Mouse (Mus musculus) neutrophil, adult 65 days (primary cell): ENCODE results near the gene Arhgap31. TPM values are rescaled to one million over a fixed set of nuclear protein-coding genes. Genes with fewer than 3 reads are reported as not detected.

Experiments used
- total RNA-seq: library from RNA; stranded (reverse); gene quantifications from 2 replicates; pipeline ENCODE4 v1.2.4, GENCODE M21; 2023

Arhgap31 gene
- total RNA-seq: 16.6 and 23.0 TPM in 2 replicates

DNA sequence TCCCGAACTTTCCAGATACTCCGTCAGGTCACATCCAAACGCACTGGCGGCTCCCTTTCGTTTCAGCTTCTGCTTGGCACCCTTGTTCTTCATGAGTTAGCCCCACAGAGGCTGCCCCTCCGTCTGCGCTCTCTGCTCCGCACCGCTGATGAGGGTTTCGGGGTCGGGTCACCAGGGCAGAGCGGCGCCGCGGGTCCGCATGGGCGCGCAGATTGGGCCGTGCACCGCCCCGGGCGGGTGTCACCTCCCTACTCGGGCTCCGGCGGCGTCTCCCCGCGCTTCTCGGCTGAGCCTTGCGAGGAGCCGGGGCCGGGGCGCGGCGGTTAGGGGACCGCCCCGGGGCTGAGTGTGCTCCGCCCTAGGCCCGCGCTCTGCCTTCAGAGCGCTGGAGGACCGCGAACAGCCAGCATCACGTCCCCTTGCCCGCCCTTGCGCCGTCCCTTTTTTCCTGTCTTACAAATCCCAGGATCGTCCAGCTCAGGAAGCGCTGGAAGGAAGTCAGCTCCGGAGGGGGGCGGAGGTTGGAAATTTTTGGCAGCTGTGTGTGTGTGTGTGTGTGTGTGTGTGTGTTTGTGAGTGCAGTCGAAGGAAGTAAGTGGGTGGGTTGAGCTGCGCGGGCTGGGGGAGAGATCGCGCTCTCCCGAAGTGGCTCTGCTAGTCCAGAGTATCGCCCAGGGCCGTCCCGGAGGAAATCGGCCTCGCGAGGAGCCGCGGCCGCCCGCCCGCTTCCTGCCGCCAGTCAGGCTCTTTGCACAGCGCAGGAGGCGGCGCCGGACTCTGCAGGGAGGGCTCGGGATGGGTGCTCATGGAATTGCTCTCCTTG is at the start of gene Arhgap31:
TSS of gene Arhgap31 (minus strand) at position 694 of the 823 bp plus-strand sequence.

GRCm38 (mm10) chr16:38742113-38742658 is 29.1 kb upstream of the Arhgap31 start, which contains the start of gene B4galt4:
Gene B4galt4 (plus strand): TSS chr16:38742264.

GRCm38 (mm10) chr16:38558221-38558748 is 154.8 kb downstream of the Arhgap31 start, which contains the start of gene Tmem39a:
Gene Tmem39a (plus strand): TSS chr16:38558698.

GRCm38 (mm10) chr16:38549479-38550396 is 163.3 kb downstream of the Arhgap31 start, which contains the start of gene Poglut1:
Gene Poglut1 (minus strand): TSS chr16:38550258.

Other genes starting within 250 kb of the Arhgap31 start
- gene Timmdc1, start 190.6 kb downstream of the Arhgap31 start, total RNA-seq: 9.3 and 10.5 TPM in 2 replicates
- gene Poglut1, start 163.0 kb downstream of the Arhgap31 start, total RNA-seq: 5.1 and 7.3 TPM in 2 replicates
- 64.4 and 83.6 TPM in 2 replicates for gene Tmem39a, start 154.6 kb downstream of the Arhgap31 start, total RNA-seq
- gene B4galt4, start 29.0 kb upstream of the Arhgap31 start, total RNA-seq: 1.7 and 2.0 TPM in 2 replicates
- gene Upk1b, start 87.1 kb upstream of the Arhgap31 start, total RNA-seq: not detected in 2 replicates
- gene 4930435E12Rik, start 115.5 kb upstream of the Arhgap31 start, total RNA-seq: not detected in 2 replicates
- gene Igsf11, start 179.4 kb upstream of the Arhgap31 start, total RNA-seq: not detected in 2 replicates